Mouse (Mus musculus): ENCODE data around the gene Eepd1.
A peak's percentile ranks its signal among the peaks of the same experiment; 100 is the strongest.

The Eepd1 gene

GRCm38 (mm10) chr9:25489221-25489960, 8.0 kb downstream of the Eepd1 start:
- no peak for DNase-seq (ENCODE audit: low spot score in 2 of 2)

GRCm38 (mm10) chr9:25490278-25491145, 9.2 kb downstream of the Eepd1 start:
- no peak for DNase-seq (ENCODE audit: low spot score in 2 of 2)

GRCm38 (mm10) chr9:25493918-25494317, 12.6 kb downstream of the Eepd1 start:
- no peak for DNase-seq (ENCODE audit: low spot score in 2 of 2)

- no peak for DNase-seq (ENCODE audit: low spot score in 2 of 2)
Measured at GRCm38 (mm10) chr9:25495601-25496000, 14.3 kb downstream of the Eepd1 start.

GRCm38 (mm10) chr9:25496196-25496595, 14.8 kb downstream of the Eepd1 start:
- no peak for DNase-seq (ENCODE audit: low spot score in 2 of 2)

- no peak for DNase-seq (ENCODE audit: low spot score in 2 of 2)
Measured at GRCm38 (mm10) chr9:25496703-25497102, 15.4 kb downstream of the Eepd1 start.

- DNase-seq (ENCODE audit: low spot score in 2 of 2) = no peak
Measured at GRCm38 (mm10) chr9:25498770-25499169, 17.4 kb downstream of the Eepd1 start.

GRCm38 (mm10) chr9:25499306-25499705, 18.0 kb downstream of the Eepd1 start:
- DNase-seq (ENCODE audit: low spot score in 2 of 2) = no peak

- no peak for DNase-seq (ENCODE audit: low spot score in 2 of 2)
Measured at GRCm38 (mm10) chr9:25500031-25500430, 18.7 kb downstream of the Eepd1 start.

GRCm38 (mm10) chr9:25508825-25509224, 27.5 kb downstream of the Eepd1 start:
- DNase-seq (ENCODE audit: low spot score in 2 of 2) = no peak

GRCm38 (mm10) chr9:25510572-25510971, 29.2 kb downstream of the Eepd1 start:
- peak; percentile 21 to 41 for DNase-seq (ENCODE audit: low spot score in 2 of 2)

GRCm38 (mm10) chr9:25513050-25513449, 31.7 kb downstream of the Eepd1 start:
- no peak for DNase-seq (ENCODE audit: low spot score in 2 of 2)

- DNase-seq (ENCODE audit: low spot score in 2 of 2) = no peak
Measured at GRCm38 (mm10) chr9:25513556-25513955, 32.2 kb downstream of the Eepd1 start.

- no peak for DNase-seq (ENCODE audit: low spot score in 2 of 2)
Measured at GRCm38 (mm10) chr9:25516640-25517039, 35.3 kb downstream of the Eepd1 start.

GRCm38 (mm10) chr9:25517982-25518381, 36.6 kb downstream of the Eepd1 start:
- no peak for DNase-seq (ENCODE audit: low spot score in 2 of 2)

GRCm38 (mm10) chr9:25519193-25519592, 37.8 kb downstream of the Eepd1 start:
- DNase-seq (ENCODE audit: low spot score in 2 of 2) = no peak

- DNase-seq (ENCODE audit: low spot score in 2 of 2) = no peak
Measured at GRCm38 (mm10) chr9:25520826-25521225, 39.5 kb downstream of the Eepd1 start.

GRCm38 (mm10) chr9:25521825-25522224, 40.5 kb downstream of the Eepd1 start:
- DNase-seq (ENCODE audit: low spot score in 2 of 2) = no peak

- no peak for DNase-seq (ENCODE audit: low spot score in 2 of 2)
Measured at GRCm38 (mm10) chr9:25526516-25526915, 45.2 kb downstream of the Eepd1 start.

GRCm38 (mm10) chr9:25526927-25527337, 45.6 kb downstream of the Eepd1 start:
- no peak for DNase-seq (ENCODE audit: low spot score in 2 of 2)

- DNase-seq (ENCODE audit: low spot score in 2 of 2) = no peak
Measured at GRCm38 (mm10) chr9:25527359-25528038, 46.2 kb downstream of the Eepd1 start.

GRCm38 (mm10) chr9:25531627-25532026, 50.3 kb downstream of the Eepd1 start:
- no peak for DNase-seq (ENCODE audit: low spot score in 2 of 2)
